8 mouse cellular contexts compared by ENCODE assay signal in the genomic region with DNA sequence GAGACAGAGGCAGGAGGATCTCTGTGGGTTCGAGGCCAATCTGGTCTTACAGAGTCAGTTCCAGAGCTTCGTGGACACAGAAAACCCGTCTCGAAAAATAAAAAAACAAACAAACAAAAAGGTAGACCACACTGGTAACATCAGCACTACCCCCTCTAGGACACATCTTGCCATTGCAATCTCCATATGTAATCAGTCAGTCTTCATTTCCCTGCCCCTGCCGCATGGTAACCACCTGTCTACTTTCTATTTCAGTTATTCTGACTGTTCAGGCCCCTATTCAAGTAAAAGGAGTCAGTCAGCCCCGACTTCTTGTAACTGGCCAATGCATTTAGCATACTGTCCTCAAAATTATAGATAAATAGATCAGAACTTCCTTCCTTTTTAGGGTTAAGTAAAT. TPM values are rescaled to one million over a fixed set of nuclear protein-coding genes. Genes with fewer than 3 reads are reported as not detected.
A peak's percentile ranks its signal among the peaks of the same experiment; 100 is the strongest.
DNase-seq lines count a peak whose midpoint lies in the region; ATAC-seq lines count a peak whose summit lies in the region.

No protein-coding gene starts in this region.

- 67% methylated on average over 6 of the region's 6 CpGs for WGBS in heart, embryonic 14.5 days
- WGBS in embryonic facial prominence, embryonic 15.5 days = 70% methylated on average over 6 of the region's 6 CpGs
- WGBS in liver, embryonic 11.5 days = 54% methylated on average over 6 of the region's 6 CpGs
- WGBS in stomach, embryonic 14.5 days = 68% methylated on average over 6 of the region's 6 CpGs

- intact Hi-C loops in heart, postnatal 25 days (cut with DNase I) = no loop called here

- H3K4me1 ChIP-seq in heart, embryonic 14.5 days (ENCODE audit: control insufficient read depth in 2 of 2, insufficient read depth in 2 of 2, low read length in 2 of 2) = peaks cover 10 to 28% of the 10 kb centered on the region in 2 experiments
- peaks cover 3% of the 10 kb centered on the region for H3K4me1 ChIP-seq in embryonic facial prominence, embryonic 15.5 days
- peaks cover 29% of the 10 kb centered on the region for H3K4me1 ChIP-seq in liver, embryonic 11.5 days (replicated peaks; ENCODE audit: control insufficient read depth, insufficient read depth, low read length)
- H3K4me1 ChIP-seq in stomach, embryonic 14.5 days (ENCODE audit: control insufficient read depth, insufficient read depth, low read length) = peaks cover 10% of the 10 kb centered on the region; the same call in 1 of the 2 replicates

- no peak overlapping the region for H3K27ac ChIP-seq in heart, embryonic 14.5 days (replicated peaks in 1 of 2; ENCODE audit: control insufficient read depth in 1 of 2, insufficient read depth in 1 of 2, low read depth in 2 of 2, low read length in 2 of 2)
- H3K27ac ChIP-seq in embryonic facial prominence, embryonic 15.5 days (replicated peaks) = no peak overlapping the region
- peak overlapping the region; percentile 32 for H3K27ac ChIP-seq in liver, embryonic 11.5 days (ENCODE audit: low read depth, low read length)
- H3K27ac ChIP-seq in stomach, embryonic 14.5 days (ENCODE audit: low read length) = no peak overlapping the region

- no peaks in the 10 kb centered on the region for H3K9me3 ChIP-seq in heart, embryonic 14.5 days (ENCODE audit: control insufficient read depth, low read length)
- no peaks in the 10 kb centered on the region for H3K9me3 ChIP-seq in embryonic facial prominence, embryonic 15.5 days (replicated peaks)
- no peaks in the 10 kb centered on the region for H3K9me3 ChIP-seq in liver, embryonic 11.5 days (ENCODE audit: control insufficient read depth, low read length)
- H3K9me3 ChIP-seq in stomach, embryonic 14.5 days (ENCODE audit: control insufficient read depth, low read depth, low read length) = no peaks in the 10 kb centered on the region

- ATAC-seq in heart, embryonic 14.5 days (ENCODE audit: insufficient number of reproducible peaks, insufficient read depth, low FRiP score, low read depth) = no peak
- ATAC-seq in CD4-positive, CD25-positive, alpha-beta regulatory T cell, adult 4 months = peak; percentile 37
- ATAC-seq in embryonic facial prominence, embryonic 15.5 days (ENCODE audit: insufficient number of reproducible peaks, low FRiP score, low TSS enrichment, low read depth) = no peak
- no peak for ATAC-seq in liver, embryonic 11.5 days (replicated peaks; ENCODE audit: low FRiP score)
- no peak for ATAC-seq in stomach, embryonic 14.5 days (ENCODE audit: insufficient number of reproducible peaks, insufficient read depth, low FRiP score, low read depth)

- H3K4me3 ChIP-seq in heart, embryonic 14.5 days (ENCODE audit: control insufficient read depth in 1 of 2, insufficient read depth in 1 of 2, low read depth in 1 of 2, low read length in 2 of 2) = peak overlapping the region; percentile 82 to 100
- peak overlapping the region; percentile 85 for H3K4me3 ChIP-seq in embryonic facial prominence, embryonic 15.5 days (replicated peaks)
- peak overlapping the region; percentile 85 for H3K4me3 ChIP-seq in liver, embryonic 11.5 days (ENCODE audit: low read depth, low read length)
- peak overlapping the region; percentile 87 for H3K4me3 ChIP-seq in stomach, embryonic 14.5 days (ENCODE audit: low read depth, low read length)

- H3K4me2 ChIP-seq in heart, embryonic 14.5 days (ENCODE audit: low read length) = peak overlapping the region; percentile 83
- peak overlapping the region; percentile 65 for H3K4me2 ChIP-seq in embryonic facial prominence, embryonic 15.5 days (replicated peaks)
- H3K4me2 ChIP-seq in liver, embryonic 11.5 days = peak overlapping the region; percentile 81
- H3K4me2 ChIP-seq in stomach, embryonic 14.5 days (replicated peaks; ENCODE audit: low read depth, low read length) = peak overlapping the region; percentile 47

- no peak overlapping the region for H3K9ac ChIP-seq in heart, embryonic 14.5 days (ENCODE audit: low read length)
- H3K9ac ChIP-seq in embryonic facial prominence, embryonic 15.5 days = no peak overlapping the region
- H3K9ac ChIP-seq in liver, embryonic 11.5 days (ENCODE audit: low read depth, low read length) = peak overlapping the region; percentile 89
- H3K9ac ChIP-seq in stomach, embryonic 14.5 days (replicated peaks; ENCODE audit: low read depth, low read length) = no peak overlapping the region

- H3K27me3 ChIP-seq in heart, embryonic 14.5 days (ENCODE audit: control insufficient read depth, insufficient read depth, low read length) = no peaks in the 10 kb centered on the region
- no peaks in the 10 kb centered on the region for H3K27me3 ChIP-seq in embryonic facial prominence, embryonic 15.5 days
- H3K27me3 ChIP-seq in liver, embryonic 11.5 days (replicated peaks; ENCODE audit: control insufficient read depth, insufficient read depth, low read length) = no peaks in the 10 kb centered on the region
- H3K27me3 ChIP-seq in stomach, embryonic 14.5 days (ENCODE audit: control insufficient read depth, insufficient read depth, low read length) = no peaks in the 10 kb centered on the region

- peaks cover 44% of the 10 kb centered on the region for H3K36me3 ChIP-seq in heart, embryonic 14.5 days (ENCODE audit: control insufficient read depth, insufficient read depth, low read length)
- peaks cover 22% of the 10 kb centered on the region for H3K36me3 ChIP-seq in embryonic facial prominence, embryonic 15.5 days
- H3K36me3 ChIP-seq in liver, embryonic 11.5 days (ENCODE audit: control insufficient read depth, insufficient read depth, low read length) = peaks cover 13% of the 10 kb centered on the region
- H3K36me3 ChIP-seq in stomach, embryonic 14.5 days (ENCODE audit: control insufficient read depth, insufficient read depth, low read length) = peaks cover 23% of the 10 kb centered on the region

- no peak for DNase-seq in heart, postnatal 25 days (ENCODE audit: low spot score)
- DNase-seq in liver, embryonic 11.5 days (ENCODE audit: low spot score) = no peak
- no peak for DNase-seq in adrenal gland, postnatal 10 days
- no peak for DNase-seq in lung, postnatal 25 days (ENCODE audit: low spot score)

RNA-seq across cellular contexts. Expression of gene Polr1a, which starts 1.0 kb away (rescaled TPM):
- polyA plus RNA-seq in heart, embryonic 14.5 days (2014; fragmentation: Nextera tagmentation; extraction: Ambion mirVana) = 17.0 and 17.6 TPM in 2 replicates
- 10 to 100 TPM; 41.9 TPM for total RNA-seq in heart, postnatal 25 days (2021)
- 10 to 100 TPM; 22.7 to 37.1 TPM for polyA plus RNA-seq in CD4-positive, CD25-positive, alpha-beta regulatory T cell, adult 4 months (2017; shearing (Covaris generic))
- polyA plus RNA-seq in embryonic facial prominence, embryonic 15.5 days (2015; fragmentation: Nextera tagmentation; extraction: Ambion mirVana) = 29.3 and 30.1 TPM in 2 replicates
- polyA plus RNA-seq in liver, embryonic 11.5 days (2014; fragmentation: Nextera tagmentation; extraction: Ambion mirVana) = 45.7 and 52.4 TPM in 2 replicates
- polyA plus RNA-seq in stomach, embryonic 14.5 days (2014; fragmentation: Nextera tagmentation; extraction: Ambion mirVana) = 27.6 and 32.9 TPM in 2 replicates
- 10 to 100 TPM; 46.3 to 55.4 TPM for total RNA-seq in adrenal gland, postnatal 10 days (2021)

RNA-seq across cellular contexts. Expression of gene Ptcd3, which starts 1.3 kb away (rescaled TPM):
- polyA plus RNA-seq in heart, embryonic 14.5 days (2014; fragmentation: Nextera tagmentation; extraction: Ambion mirVana) = 112 and 113 TPM in 2 replicates
- 100 to 1,000 TPM; 128 to 129 TPM for total RNA-seq in heart, postnatal 25 days (2021)
- polyA plus RNA-seq in CD4-positive, CD25-positive, alpha-beta regulatory T cell, adult 4 months (2017; shearing (Covaris generic)) = 10 to 100 TPM; 92.3 to 95.6 TPM
- 81.6 and 86.1 TPM in 2 replicates for polyA plus RNA-seq in embryonic facial prominence, embryonic 15.5 days (2015; fragmentation: Nextera tagmentation; extraction: Ambion mirVana)
- 151 and 174 TPM in 2 replicates for polyA plus RNA-seq in liver, embryonic 11.5 days (2014; fragmentation: Nextera tagmentation; extraction: Ambion mirVana)
- polyA plus RNA-seq in stomach, embryonic 14.5 days (2014; fragmentation: Nextera tagmentation; extraction: Ambion mirVana) = 103 TPM in 2 replicates
- 100 to 1,000 TPM; 115 to 136 TPM for total RNA-seq in adrenal gland, postnatal 10 days (2021)
